Mouse (Mus musculus): ENCODE measurements around the gene Pde1c.

Gene Pde1c

DNA sequence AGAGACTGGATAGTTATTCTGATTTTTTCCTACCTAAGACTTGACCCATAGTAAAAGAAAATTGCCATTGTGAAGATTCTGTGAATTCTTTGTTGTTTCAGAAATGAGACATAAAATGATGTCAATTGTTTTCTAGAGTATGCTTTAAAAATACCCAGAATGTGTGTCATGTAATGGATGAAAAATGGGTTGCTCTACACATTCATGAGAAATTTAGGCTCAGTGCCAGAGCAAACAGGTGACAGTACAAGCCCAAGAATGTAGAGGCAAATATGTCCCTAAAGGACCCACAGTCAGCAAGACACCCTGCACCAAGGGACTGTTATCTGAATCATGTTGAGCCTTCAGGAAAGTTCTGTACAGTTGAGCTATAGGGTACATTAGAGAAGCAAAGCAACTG, 500.4 kb downstream of the Pde1c start:
- no peak for DNase-seq (ENCODE audit: low read depth)

DNA sequence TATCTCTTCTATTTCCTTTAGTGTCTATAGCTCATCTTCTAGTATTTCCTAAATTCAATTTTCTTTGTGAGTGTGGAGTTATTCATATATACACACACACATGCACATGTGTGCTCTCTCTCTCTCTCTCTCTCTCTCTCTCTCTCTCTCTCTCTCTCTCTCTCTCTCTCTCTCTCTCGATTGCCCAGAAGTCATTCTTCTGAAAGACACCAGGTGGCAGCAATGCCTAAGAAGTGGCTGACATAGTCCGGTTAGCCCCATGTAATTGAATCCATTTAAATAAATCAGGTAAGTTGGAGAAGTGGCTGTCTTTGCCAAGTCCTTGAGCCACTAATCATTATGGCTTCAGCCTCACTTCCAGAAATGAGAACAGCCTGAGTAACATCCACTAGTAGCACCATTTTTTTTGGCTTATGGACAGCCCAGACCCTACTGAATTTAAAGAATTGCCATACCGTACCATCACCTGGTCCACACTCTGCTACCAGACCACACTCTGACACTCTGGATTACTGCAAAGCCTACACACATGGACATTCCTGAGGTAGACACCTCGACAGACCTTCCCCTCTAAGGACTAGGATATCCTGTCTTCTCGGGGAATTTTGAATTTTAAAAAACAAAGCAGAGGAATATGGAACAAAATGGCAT, 502.1 kb downstream of the Pde1c start:
- peak; percentile 61 for DNase-seq (ENCODE audit: low read depth)

DNA sequence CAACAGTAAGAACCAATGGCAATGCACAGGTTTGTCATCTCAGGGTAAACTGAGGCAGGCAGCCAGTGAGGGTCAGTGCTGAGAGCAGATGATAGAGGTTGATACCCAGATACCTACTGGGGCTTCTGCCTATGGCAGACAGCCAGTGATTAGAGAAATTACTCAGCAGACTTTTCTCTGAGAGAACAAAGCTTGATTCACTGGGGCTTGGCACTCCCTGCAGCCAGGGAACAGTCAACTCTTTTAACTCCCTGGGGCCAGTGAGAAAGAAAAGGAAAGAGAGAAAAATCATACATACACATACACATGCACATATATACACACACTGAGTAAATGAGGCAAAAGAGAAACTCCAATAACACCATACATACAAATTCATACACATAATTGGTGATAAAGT, 505.2 kb downstream of the Pde1c start:
- no peak for DNase-seq (ENCODE audit: low read depth)

DNA sequence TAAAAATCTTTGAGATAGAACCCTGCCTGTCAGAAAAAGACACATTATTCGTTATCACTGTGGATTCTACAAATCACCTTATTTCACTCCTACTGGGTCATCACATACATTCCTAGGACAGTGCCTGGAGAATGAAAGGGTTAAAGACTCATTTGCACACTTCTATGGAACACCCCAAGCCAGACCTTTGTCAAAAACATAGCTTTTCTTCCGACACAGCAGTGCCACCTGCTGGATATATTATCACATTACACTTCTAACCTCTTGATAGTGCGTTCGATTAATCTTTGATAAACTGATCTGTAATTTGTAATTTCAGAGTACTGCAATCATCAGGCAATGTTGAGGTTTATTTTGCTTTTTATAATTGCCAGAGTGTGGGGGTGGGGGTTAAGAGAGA, 519.8 kb downstream of the Pde1c start:
- DNase-seq (ENCODE audit: low read depth), result peak; percentile 41

DNA sequence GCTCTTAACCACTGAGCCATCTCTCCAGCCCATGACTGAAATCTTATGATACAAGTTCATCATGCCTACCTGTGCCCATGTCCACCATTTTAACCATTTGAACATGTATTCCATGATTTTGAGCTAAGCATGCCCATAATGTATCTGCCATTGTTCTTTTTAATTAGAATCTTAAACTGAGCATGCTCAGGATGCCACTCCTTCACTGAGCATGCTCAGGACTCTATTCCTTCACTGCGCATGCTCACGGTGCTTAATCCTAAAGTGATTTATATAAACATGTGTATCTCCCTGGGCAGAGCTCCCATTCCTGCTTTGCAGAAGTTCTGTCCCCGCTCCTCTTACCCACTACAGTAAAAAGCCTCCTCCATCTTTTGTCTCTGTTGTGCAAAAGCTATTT, 520.3 kb downstream of the Pde1c start:
- no peak for DNase-seq (ENCODE audit: low read depth)

DNA sequence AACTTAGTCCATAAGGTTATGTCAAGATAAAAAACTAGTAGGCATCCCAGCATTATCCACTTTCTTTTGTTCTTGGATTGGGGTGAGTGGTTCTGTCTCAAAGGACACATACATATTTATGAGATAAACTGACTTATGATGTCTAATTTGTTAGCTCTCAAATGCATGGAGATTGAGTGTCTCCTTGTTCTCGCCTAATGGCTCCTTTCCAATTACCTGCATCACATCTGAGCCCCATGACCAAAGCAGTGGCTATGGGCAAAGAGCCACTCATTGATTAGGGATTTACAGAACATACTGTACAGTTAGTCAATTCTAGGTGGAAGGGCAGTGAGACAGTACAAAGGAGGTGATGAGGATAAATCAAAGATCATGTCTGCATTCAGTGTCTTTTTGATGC, 524.2 kb downstream of the Pde1c start:
- no peak for DNase-seq (ENCODE audit: low read depth)

DNA sequence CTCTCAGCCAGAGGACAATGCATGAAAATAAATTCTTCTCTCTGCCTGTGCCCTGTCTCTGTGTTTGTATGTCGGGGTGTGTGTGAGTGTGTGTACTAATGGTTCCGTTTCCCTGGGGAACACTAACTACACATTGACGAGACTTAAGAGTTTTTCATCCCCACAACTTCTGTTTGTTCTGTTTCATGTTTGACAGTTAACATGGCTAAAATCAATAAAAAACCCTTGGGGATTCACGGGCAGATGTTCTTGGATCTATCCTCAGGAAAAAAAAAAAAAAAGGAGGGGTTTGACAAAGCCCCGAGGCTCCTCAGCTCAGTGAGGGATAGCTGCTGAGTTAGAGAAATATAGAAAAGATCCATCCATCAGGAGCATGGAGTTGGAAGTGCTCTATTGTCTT, 524.6 kb downstream of the Pde1c start:
- DNase-seq (ENCODE audit: low read depth), result no peak

DNA sequence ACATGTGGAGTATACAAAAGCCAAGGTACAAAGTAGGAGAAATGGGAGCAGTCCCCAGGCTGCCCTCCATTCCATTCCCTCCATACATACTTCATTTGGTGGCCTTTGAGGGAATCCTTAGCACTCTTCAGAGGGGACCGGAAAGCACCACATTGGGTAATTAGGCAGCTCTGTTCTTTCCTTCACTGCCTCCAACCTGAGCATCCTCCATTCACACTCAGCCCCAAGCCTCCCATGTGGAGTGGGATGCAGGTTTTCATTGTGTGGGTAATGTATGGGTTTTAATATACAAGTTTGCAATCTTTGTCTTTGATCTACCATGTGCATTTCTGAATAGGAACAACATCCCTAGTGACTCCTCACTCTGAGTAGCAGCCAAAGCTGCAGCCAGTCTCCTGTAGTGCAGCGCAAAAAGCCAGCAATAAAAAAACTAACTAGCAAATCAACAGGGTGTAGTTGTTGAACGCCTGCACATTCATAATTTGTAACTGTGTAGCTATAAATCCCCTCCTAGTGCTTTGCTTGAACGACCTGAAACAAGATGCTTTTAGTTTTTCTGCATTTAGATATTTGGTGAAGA, 529.3 kb downstream of the Pde1c start:
- no peak for DNase-seq (ENCODE audit: low read depth)

DNA sequence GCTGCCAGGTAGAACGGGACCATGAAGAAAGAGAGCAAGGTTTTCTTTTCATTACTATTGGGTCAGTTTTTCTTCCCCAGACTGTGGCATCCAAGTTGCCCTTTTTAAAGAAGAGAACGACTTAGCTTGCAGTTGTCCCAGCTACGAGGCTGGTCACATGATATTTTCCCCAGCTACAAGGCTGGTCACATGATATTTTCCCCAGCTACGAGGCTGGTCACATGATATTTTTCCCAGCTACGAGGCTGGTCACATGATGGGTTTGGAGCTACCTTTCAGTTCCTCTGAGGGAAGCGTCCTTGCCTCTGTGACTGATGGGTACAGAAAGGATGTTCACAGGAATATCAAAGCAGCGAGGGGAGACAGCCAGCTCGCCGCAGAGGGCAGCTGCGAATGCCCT, 533.8 kb downstream of the Pde1c start:
- DNase-seq (ENCODE audit: low read depth), result no peak

DNA sequence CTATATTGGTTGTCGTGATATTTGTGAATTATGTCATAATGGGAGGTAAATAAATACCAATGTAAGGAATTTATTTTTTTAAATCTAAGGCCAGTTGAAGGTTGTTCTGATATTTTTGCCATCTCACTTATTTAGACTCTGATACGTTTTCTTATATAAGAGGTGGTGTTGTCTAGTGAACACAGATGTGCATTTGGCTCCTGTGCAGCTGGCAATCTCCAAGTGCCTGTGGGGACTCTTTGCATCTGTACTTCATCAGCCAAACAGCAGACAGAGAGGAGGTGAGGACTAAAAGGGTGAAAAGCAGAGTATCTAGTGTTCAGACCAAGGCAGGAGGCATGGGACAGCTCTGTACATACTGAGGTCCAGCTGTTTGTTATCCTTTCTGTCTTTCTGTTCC, 536.7 kb downstream of the Pde1c start:
- DNase-seq (ENCODE audit: low read depth), result no peak

DNA sequence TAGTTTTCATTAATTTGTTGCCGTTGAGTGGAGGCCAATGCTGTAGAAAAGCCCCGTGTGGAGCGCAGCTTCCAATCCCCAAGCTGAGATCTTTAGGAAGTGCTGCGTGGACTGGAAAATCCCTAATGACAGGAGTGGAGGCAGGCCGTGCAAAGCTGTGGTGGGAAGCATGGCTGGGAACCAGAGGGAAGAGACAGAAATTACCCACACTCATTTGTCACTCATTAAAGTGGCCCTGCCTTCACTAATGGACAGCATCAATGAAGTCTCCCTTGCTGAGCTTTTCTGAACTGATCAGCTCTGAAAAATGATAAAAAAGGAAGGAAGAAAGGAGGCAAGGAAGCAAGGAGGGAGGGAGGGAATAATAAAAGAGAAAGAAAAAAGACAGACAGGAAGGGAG, 538.9 kb downstream of the Pde1c start:
- DNase-seq (ENCODE audit: low read depth), result no peak

DNA sequence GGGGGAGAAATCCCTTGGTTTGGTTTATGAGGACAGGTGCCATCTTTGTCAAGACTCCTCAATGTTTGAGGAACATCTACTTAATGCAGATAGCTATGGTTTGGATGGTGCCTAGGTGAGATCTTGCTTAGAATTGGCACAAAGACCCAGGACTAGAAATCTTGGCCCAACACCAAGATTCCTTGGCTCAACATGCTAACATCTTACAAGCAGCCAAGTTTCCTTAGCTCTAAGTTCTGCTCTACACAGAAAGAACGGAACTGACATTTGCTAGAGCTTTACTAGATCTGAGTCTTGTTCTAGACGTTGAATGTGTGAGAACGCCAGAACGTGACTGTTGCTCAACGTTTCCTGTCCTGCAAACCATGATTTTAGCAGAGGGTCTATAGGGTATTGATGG, 540.9 kb downstream of the Pde1c start:
- DNase-seq (ENCODE audit: low read depth), result no peak

DNA sequence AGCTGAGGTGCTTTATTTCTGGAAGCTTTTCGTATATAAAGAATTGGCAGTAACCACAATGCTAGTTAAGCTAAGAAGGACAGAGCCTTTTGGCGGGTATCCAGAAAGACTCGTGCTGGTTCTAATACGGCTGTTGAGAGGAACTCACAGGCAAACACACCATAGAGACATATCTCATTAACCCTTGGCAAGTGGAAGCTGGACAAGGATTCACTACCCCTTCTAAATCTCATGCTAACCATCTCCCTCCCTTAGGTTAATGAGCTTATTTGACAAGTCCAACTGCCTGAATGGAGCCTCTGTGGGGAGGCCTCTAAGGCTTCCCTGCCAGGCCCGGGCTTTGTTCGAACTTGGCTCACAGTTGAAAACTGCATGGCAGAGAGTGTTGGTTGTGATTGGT, 541.6 kb downstream of the Pde1c start:
- no peak for DNase-seq (ENCODE audit: low read depth)

DNA sequence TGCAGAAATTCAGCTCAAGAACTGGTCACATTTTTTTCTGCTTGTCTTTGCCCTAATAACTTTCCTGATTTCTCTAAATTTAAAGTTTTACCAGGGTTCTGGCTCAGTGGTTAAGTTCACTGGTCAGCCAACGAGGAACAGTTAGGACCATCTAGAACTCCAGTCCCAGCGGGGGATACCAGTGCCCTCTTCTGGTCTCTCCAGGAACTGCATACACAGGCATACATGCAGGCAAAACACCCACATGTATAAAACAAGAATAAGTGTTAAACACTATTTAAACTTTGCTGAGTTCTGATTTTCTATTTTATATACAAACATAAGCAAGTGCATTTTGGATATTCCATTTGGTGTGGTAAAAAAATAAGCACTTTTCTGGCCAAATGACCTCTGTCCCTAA, 543.4 kb downstream of the Pde1c start:
- peak; percentile 17 for DNase-seq (ENCODE audit: low read depth)

All from 416B (cell line).